Mouse (Mus musculus) kidney, adult 2 months (tissue): ENCODE results near the gene Ten1. TPM values are rescaled to one million over a fixed set of nuclear protein-coding genes. Genes with fewer than 3 reads are reported as not detected.

Source experiments
- DNase-seq: peaks from one replicate; pipeline ENCODE4 v3.0.0; 2021
- H3K27ac ChIP-seq: fragments of 200-500 bp; 2 replicates; pipeline ENCODE4 v1.5.1; 2012; ENCODE audit warnings: low read depth, low read length, control low read depth, inconsistent platforms; ENCODE audit not compliant: insufficient read depth
- H3K27me3 ChIP-seq: fragments of 200-500 bp; replicated peaks from 2 replicates; pipeline ENCODE4 v1.6.1; 2012; ENCODE audit warnings: mild to moderate bottlenecking, moderate library complexity, low read length, inconsistent platforms; ENCODE audit not compliant: control insufficient read depth, insufficient read depth
- H3K36me3 ChIP-seq: fragments of 200-500 bp; 2 replicates; pipeline ENCODE4 v1.6.1; 2012; ENCODE audit warnings: mild to moderate bottlenecking, moderate library complexity, low read length, inconsistent platforms; ENCODE audit not compliant: control insufficient read depth, insufficient read depth
- H3K4me1 ChIP-seq: fragments of 200-500 bp; 2 replicates; pipeline ENCODE4 v1.6.1; 2011; ENCODE audit warnings: low read length; ENCODE audit not compliant: control insufficient read depth, insufficient read depth
- H3K4me3 ChIP-seq: fragments of 200-500 bp; 2 replicates; pipeline ENCODE4 v1.5.1; 2011; ENCODE audit warnings: mild to moderate bottlenecking, low read depth, low read length, control low read depth; ENCODE audit not compliant: insufficient read depth
- CTCF ChIP-seq: fragments of 200-500 bp; conservative IDR thresholded peaks from 2 replicates; pipeline ENCODE4 v1.5.1; 2011; ENCODE audit warnings: low read depth, mild to moderate bottlenecking, control low read depth, low read length, moderate library complexity, mixed read lengths; ENCODE audit not compliant: insufficient read depth, insufficient read length
- POLR2A ChIP-seq: fragments of 200-500 bp; IDR thresholded peaks from one replicate; pipeline ENCODE4 v1.6.1; 2011; ENCODE audit warnings: low read depth, low read length, control low read depth
- WGBS: fragments of 180-500 bp; shearing (Covaris S2); methylation state at CpG from one replicate; pipeline ENCODE4 v1.1.7; 2018; 5-methylcytosine and 5-hydroxymethylcytosine counted together
- polyA plus RNA-seq: library from polyadenylated mRNA; depleted of rRNA; stranded (reverse); fragments of >200 nt; gene quantifications from 2 replicates; pipeline ENCODE4 v1.2.3, GENCODE M21; 2012; rRNA removed

Gene Ten1
- polyA plus RNA-seq, 1 experiment, result 21.0 TPM

GRCm38 (mm10) chr11:116259461-116259860 lies 60.8 kb downstream of the Ten1 start:
- peaks cover 4% of the 10 kb centered on the region; the same call in 1 of the 2 replicates for H3K36me3 ChIP-seq
- TF ChIP-seq CTCF, result no peak
- no peak for TF ChIP-seq POLR2A
- DNase-seq, result no peak

GRCm38 (mm10) chr11:116260259-116260658 lies 61.6 kb downstream of the Ten1 start:
- H3K4me3 ChIP-seq, result no peak overlapping the region
- TF ChIP-seq CTCF, result no peak
- TF ChIP-seq POLR2A, result no peak
- 56% methylated on average over 7 of the region's 7 CpGs for WGBS
- no peak for DNase-seq
- no peaks in the 10 kb centered on the region for H3K27me3 ChIP-seq
- H3K36me3 ChIP-seq, result peaks cover 4% of the 10 kb centered on the region; the same call in 1 of the 2 replicates
- no peak overlapping the region for H3K27ac ChIP-seq
- peaks cover 5% of the 10 kb centered on the region for H3K4me1 ChIP-seq

More at GRCm38 (mm10) chr11:116259461-116259860, 60.8 kb downstream of the Ten1 start:
- Histone ChIP-seq H3K27me3 (no peaks in the 10 kb centered on the region), H3K27ac (no peak overlapping the region), H3K4me1 (peaks cover 9% of the 10 kb centered on the region), H3K4me3 (no peak overlapping the region)
- WGBS, result 85% methylated on average over 8 of the region's 8 CpGs

Other genes with a start within 250 kb of the Ten1 start
- 5.1 and 5.3 TPM in 2 replicates for gene Itgb4, start 224.1 kb upstream of the Ten1 start, polyA plus RNA-seq
- gene Galk1, start 186.1 kb upstream of the Ten1 start, polyA plus RNA-seq, result 83.2 and 87.9 TPM in 2 replicates
- 135 and 150 TPM in 2 replicates for gene H3f3b, start 170.9 kb upstream of the Ten1 start, polyA plus RNA-seq
- 22.1 and 28.1 TPM in 2 replicates for gene Unk, start 168.5 kb upstream of the Ten1 start, polyA plus RNA-seq
- 1.1 and 2.4 TPM in 2 replicates for gene Unc13d, start 120.9 kb upstream of the Ten1 start, polyA plus RNA-seq
- gene Wbp2, start 111.9 kb upstream of the Ten1 start, polyA plus RNA-seq, result 391 and 392 TPM in 2 replicates
- gene Trim47, start 71.6 kb upstream of the Ten1 start, polyA plus RNA-seq, result 34.9 and 39.6 TPM in 2 replicates
- gene Trim65, start 67.7 kb upstream of the Ten1 start, polyA plus RNA-seq, result 9.5 and 9.6 TPM in 2 replicates
- 69.9 and 70.7 TPM in 2 replicates for gene Mrpl38, start 60.0 kb upstream of the Ten1 start, polyA plus RNA-seq
- gene Fbf1, start 30.7 kb upstream of the Ten1 start, polyA plus RNA-seq, result 24.0 TPM in 2 replicates
- gene Acox1, start 190 bp downstream of the Ten1 start, polyA plus RNA-seq, result 251 and 265 TPM in 2 replicates
- 6.8 and 7.1 TPM in 2 replicates for gene Evpl, start 39.2 kb downstream of the Ten1 start, polyA plus RNA-seq
- 53.7 and 53.8 TPM in 2 replicates for gene Srp68, start 75.4 kb downstream of the Ten1 start, polyA plus RNA-seq
- 3.3 and 5.3 TPM in 2 replicates for gene Galr2, start 82.1 kb downstream of the Ten1 start, polyA plus RNA-seq
- gene Exoc7, start 108.4 kb downstream of the Ten1 start, polyA plus RNA-seq, result 33.2 and 33.5 TPM in 2 replicates
- 0.80 and 1.0 TPM in 2 replicates for gene Foxj1, start 136.5 kb downstream of the Ten1 start, polyA plus RNA-seq
- 2.5 and 2.9 TPM in 2 replicates for gene Rnf157, start 214.2 kb downstream of the Ten1 start, polyA plus RNA-seq
- gene Ubald2, start 235.2 kb downstream of the Ten1 start, polyA plus RNA-seq, result 195 and 211 TPM in 2 replicates